Mouse (Mus musculus) MEL (cell line): ENCODE data around the gene Gm609.

ENCODE experiments used
- CTCF ChIP-seq, 3 experiments: IDR thresholded peaks in 2 of 3; conservative IDR thresholded peaks in 1 of 3; 2 replicates each; pipeline ENCODE4 v1.5.1; 2011 to 2012; ENCODE audit warnings: low read length in 3 of 3, low read depth in 2 of 3, mild to moderate bottlenecking in 2 of 3, improper control_type of control experiment in 1 of 3, inconsistent platforms in 1 of 3, mixed read lengths in 1 of 3, moderate library complexity in 1 of 3; ENCODE audit not compliant: control insufficient read depth in 1 of 3, insufficient read depth in 1 of 3, poor library complexity in 1 of 3, severe bottlenecking in 1 of 3
- POLR2A ChIP-seq, 2 experiments: IDR thresholded peaks; 2 replicates each; pipeline ENCODE4 v1.6.1; 2011 to 2012; ENCODE audit warnings: low read length in 2 of 2, mild to moderate bottlenecking in 2 of 2, control low read depth in 1 of 2, improper control_type of control experiment in 1 of 2, low read depth in 1 of 2, moderate library complexity in 1 of 2; ENCODE audit not compliant: control insufficient read depth in 1 of 2, insufficient read depth in 1 of 2, poor library complexity in 1 of 2
- RAD21 ChIP-seq: IDR thresholded peaks from 2 replicates; pipeline ENCODE4 v1.6.1; 2011; ENCODE audit warnings: mild to moderate bottlenecking, low read depth, low read length, improper control_type of control experiment

GRCm38 (mm10) chr16:45365353-45365752 lies 127.4 kb downstream of the Gm609 start:
- TF ChIP-seq CTCF (IDR thresholded peaks at IDR 0.05 in 2 of 3, conservative IDR thresholded peaks at IDR 0.05 in 1 of 3; ENCODE audit: control insufficient read depth in 1 of 3, insufficient read depth in 1 of 3, low read depth in 2 of 3, low read length in 3 of 3, poor library complexity in 1 of 3, severe bottlenecking in 1 of 3) (no peak), POLR2A (IDR thresholded peaks at IDR 0.05; ENCODE audit: control insufficient read depth in 1 of 2, insufficient read depth in 1 of 2, low read depth in 1 of 2, low read length in 2 of 2, poor library complexity in 1 of 2) (no peak), RAD21 (no peak)
